Mouse (Mus musculus) liver, postnatal 0 days (tissue): ENCODE results near the gene Esd. TPM values are rescaled to one million over a fixed set of nuclear protein-coding genes. Genes with fewer than 3 reads are reported as not detected.

Experiments used
- ATAC-seq: fragments of 200-750 bp; cut with Nextera tagmentation; 2 replicates; pipeline ENCODE4 v1.8.0; 2017; ENCODE audit warnings: mild to moderate bottlenecking, moderate library complexity
- DNase-seq: peaks from one replicate; pipeline ENCODE4 v3.0.0-alpha.2; 2016
- H3K27ac ChIP-seq: fragments of 300-500 bp; sonication (generic); 2 replicates; pipeline ENCODE4 v1.5.1; 2014; ENCODE audit warnings: antibody characterized with exemption, moderate library complexity, mild to moderate bottlenecking, low read depth
- H3K27me3 ChIP-seq: fragments of 300-500 bp; sonication (generic); 2 replicates; pipeline ENCODE4 v1.6.1; 2014; ENCODE audit warnings: low read length, control low read depth, mixed read lengths; ENCODE audit not compliant: insufficient read depth
- H3K36me3 ChIP-seq: fragments of 300-500 bp; sonication (generic); replicated peaks from 2 replicates; pipeline ENCODE4 v1.6.1; 2014; ENCODE audit warnings: mild to moderate bottlenecking, control low read depth, low read length, moderate library complexity, mixed read lengths; ENCODE audit not compliant: insufficient read depth
- H3K4me1 ChIP-seq: fragments of 300-500 bp; sonication (generic); 2 replicates; pipeline ENCODE4 v1.6.1; 2014; ENCODE audit warnings: antibody characterized with exemption, mild to moderate bottlenecking, control low read depth; ENCODE audit not compliant: insufficient read depth
- H3K4me2 ChIP-seq: fragments of 300-500 bp; sonication (generic); 2 replicates; pipeline ENCODE4 v1.6.1; 2014; ENCODE audit warnings: low read depth, mild to moderate bottlenecking, low read length, moderate library complexity, mixed read lengths
- H3K4me3 ChIP-seq: fragments of 300-500 bp; sonication (generic); 2 replicates; pipeline ENCODE4 v1.5.1; 2014; ENCODE audit warnings: low read depth, low read length
- H3K9ac ChIP-seq: fragments of 300-500 bp; sonication (generic); replicated peaks from 2 replicates; pipeline ENCODE4 v1.6.1; 2014; ENCODE audit warnings: mild to moderate bottlenecking, moderate library complexity
- H3K9me3 ChIP-seq: fragments of 300-500 bp; sonication (generic); 2 replicates; pipeline ENCODE4 v1.6.1; 2016; ENCODE audit warnings: mild to moderate bottlenecking, control low read depth, low read length, mixed read lengths
- CTCF ChIP-seq: sonication (generic); IDR thresholded peaks from 2 replicates; pipeline ENCODE4 v1.5.1; 2016; ENCODE audit warnings: antibody characterized with exemption, low read depth
- EP300 ChIP-seq: IDR thresholded peaks from 2 replicates; pipeline ENCODE4 v1.6.1; 2016; ENCODE audit warnings: antibody characterized with exemption, low read depth, mild to moderate bottlenecking
- WGBS: fragments of 180-500 bp; shearing (Covaris S2); extraction: QIAGEN DNeasy Blood & Tissue Kit; methylation state at CpG from one replicate; pipeline ENCODE4 v1.1.7; 2014; ENCODE audit not compliant: insufficient replicate concordance; 5-methylcytosine and 5-hydroxymethylcytosine counted together
- polyA plus RNA-seq: library from polyadenylated mRNA; unstranded; fragments of >200 nt; fragmentation: Nextera tagmentation; extraction: Ambion mirVana; gene quantifications from 2 replicates; pipeline ENCODE4 v1.2.1, GENCODE M21; 2015

Gene Esd
- polyA plus RNA-seq, 1 experiment from 2014 or later = 270 TPM

DNA sequence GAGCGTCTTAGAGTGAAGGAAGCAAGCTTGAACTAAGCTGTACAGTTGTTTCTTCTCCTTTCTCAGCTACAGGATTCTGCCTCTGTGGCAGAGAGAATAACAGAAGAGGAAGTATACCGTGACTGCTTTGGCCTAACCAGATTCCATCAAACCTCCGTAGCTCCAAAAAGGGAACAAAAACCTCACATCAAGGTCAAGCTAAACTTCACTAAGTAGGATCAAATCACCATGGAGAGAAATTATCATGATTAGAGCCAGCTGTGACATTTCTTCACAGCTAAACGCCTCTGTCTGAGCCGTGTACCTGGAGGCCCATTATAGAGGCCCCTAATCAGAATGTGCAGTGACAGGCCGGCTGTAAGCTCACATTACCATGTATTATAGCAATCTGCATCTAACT lies 28.2 kb upstream of the Esd start:
- Histone ChIP-seq H3K27me3 (no peaks in the 10 kb centered on the region), H3K4me3 (no peak overlapping the region), H3K9ac (no peak overlapping the region), H3K36me3 (no peaks in the 10 kb centered on the region), H3K4me2 (no peak overlapping the region), H3K27ac (no peak overlapping the region), H3K9me3 (no peaks in the 10 kb centered on the region), H3K4me1 (0 out of 2 replicates have a peak, but pooled peaks cover 3% of the 10 kb centered on the region)
- 0 out of 2 replicates have a peak, but pooled peaks have one; percentile 35 for ATAC-seq
- 30% methylated on average over 6 of the region's 6 CpGs for WGBS
- TF ChIP-seq EP300 (no peak), CTCF (no peak)
- no peak for DNase-seq

DNA sequence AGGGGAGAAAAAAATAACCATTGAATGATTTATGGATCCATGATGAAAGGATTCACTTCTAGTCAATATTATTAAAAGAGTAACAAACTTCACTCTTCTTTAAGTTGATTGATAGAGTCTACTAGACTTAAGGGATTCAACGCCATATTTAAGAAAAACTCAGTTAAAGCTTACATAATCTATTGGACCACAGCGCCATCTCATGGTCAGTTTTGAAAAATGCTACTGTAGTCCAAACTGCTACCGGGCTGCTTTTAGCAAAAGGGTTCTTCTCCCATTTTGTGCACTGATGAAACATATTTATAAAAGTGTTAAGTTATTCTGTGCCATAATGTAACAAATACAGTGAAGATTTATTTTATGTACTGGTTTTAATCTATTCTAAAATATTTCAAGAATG lies 23.0 kb upstream of the Esd start:
- TF ChIP-seq EP300 (no peak), CTCF (peak; percentile 75)
- 10% methylated on average over 3 of the region's 3 CpGs for WGBS
- no peak overlapping the region for H3K4me3 ChIP-seq
- no peaks in the 10 kb centered on the region for H3K27me3 ChIP-seq
- ATAC-seq = no peak
- H3K36me3 ChIP-seq = no peaks in the 10 kb centered on the region
- no peak overlapping the region for H3K4me2 ChIP-seq
- H3K4me1 ChIP-seq = no peaks in the 10 kb centered on the region
- no peak overlapping the region for H3K27ac ChIP-seq
- DNase-seq = peak; percentile 45
- H3K9me3 ChIP-seq = no peaks in the 10 kb centered on the region
- no peak overlapping the region for H3K9ac ChIP-seq

- H3K9me3 ChIP-seq = no peaks in the 10 kb centered on the region
- no peak overlapping the region for H3K4me2 ChIP-seq
- WGBS = 63% methylated on average over 3 of the region's 3 CpGs
- TF ChIP-seq CTCF (peak; percentile 25; the same call in 1 of the 2 replicates), EP300 (no peak)
- no peaks in the 10 kb centered on the region for H3K4me1 ChIP-seq
- no peak overlapping the region for H3K9ac ChIP-seq
- H3K27ac ChIP-seq = no peak overlapping the region
- H3K36me3 ChIP-seq = no peaks in the 10 kb centered on the region
- no peaks in the 10 kb centered on the region for H3K27me3 ChIP-seq
- ATAC-seq (no peak), DNase-seq (no peak)
- H3K4me3 ChIP-seq = no peak overlapping the region
Observed at GRCm38 (mm10) chr14:74723541-74723940, 8.6 kb upstream of the Esd start.

DNA sequence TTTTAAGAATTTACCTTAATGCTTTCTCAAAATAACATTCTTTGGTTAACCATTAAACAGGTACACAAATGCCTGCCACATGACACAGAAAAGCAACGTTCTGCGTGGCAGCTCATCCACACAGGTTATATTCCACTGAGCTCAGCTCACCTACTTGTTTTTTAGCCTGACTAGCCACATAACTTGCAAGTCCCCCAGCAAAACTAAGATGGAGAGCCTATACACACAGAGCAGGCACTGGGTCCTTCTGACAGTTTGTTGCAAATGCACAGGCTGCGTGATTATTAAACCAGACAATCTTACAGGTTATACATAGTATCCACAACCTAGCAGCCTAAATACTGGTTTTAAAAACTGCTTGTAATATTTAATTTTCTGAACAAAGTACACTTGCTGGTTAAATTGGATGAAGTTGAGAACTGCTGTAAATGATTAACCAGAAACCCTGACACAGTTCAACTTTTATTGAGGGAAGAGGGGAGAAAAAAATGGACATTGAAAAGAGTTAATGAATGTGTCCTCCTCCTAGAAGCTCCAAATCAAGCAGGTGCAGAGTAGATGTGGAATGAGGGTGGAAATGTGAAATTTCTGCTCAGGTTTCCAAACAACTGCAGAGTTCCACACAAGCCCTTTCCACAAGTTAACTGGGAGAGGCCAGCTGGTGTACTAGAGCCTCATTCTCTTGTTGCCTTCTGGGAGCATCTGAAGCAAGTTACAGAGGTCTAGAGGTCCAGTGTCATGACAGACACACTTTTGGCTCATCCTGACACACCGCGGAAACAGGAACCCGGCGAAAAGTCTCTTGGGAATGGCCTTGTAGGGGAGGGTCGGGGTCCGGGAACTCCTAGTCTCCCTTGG lies 647 bp upstream of the Esd start:
- Histone ChIP-seq H3K9me3 (no peaks in the 10 kb centered on the region), H3K4me1 (peaks cover 11% of the 10 kb centered on the region), H3K9ac (peak overlapping the region; percentile 52), H3K4me2 (peak overlapping the region; percentile 79), H3K36me3 (peaks cover 5% of the 10 kb centered on the region), H3K4me3 (peak overlapping the region; percentile 78), H3K27ac (peak overlapping the region; percentile 86), H3K27me3 (no peaks in the 10 kb centered on the region)
- TF ChIP-seq CTCF = no peak
- no peak for TF ChIP-seq EP300
- 25% methylated on average over 9 of the region's 9 CpGs for WGBS
- peak; percentile 28 for ATAC-seq
- DNase-seq = no peak

- no peak for TF ChIP-seq EP300
- TF ChIP-seq CTCF = no peak
- H3K27ac ChIP-seq = no peak overlapping the region
- peak overlapping the region; percentile 79; the same call in 1 of the 2 replicates for H3K9ac ChIP-seq
- ATAC-seq (no peak), DNase-seq (no peak)
- H3K4me1 ChIP-seq = peaks cover 11% of the 10 kb centered on the region
- 61% methylated on average over 2 of the region's 2 CpGs for WGBS
- peak overlapping the region; percentile 79 for H3K4me2 ChIP-seq
- no peaks in the 10 kb centered on the region for H3K27me3 ChIP-seq
- H3K4me3 ChIP-seq = peak overlapping the region; percentile 78
- H3K9me3 ChIP-seq = no peaks in the 10 kb centered on the region
- H3K36me3 ChIP-seq = peaks cover 15% of the 10 kb centered on the region
Observed at GRCm38 (mm10) chr14:74733397-74733796, 1.3 kb downstream of the Esd start.

- Histone ChIP-seq H3K4me2 (no peak overlapping the region), H3K27ac (no peak overlapping the region), H3K27me3 (no peaks in the 10 kb centered on the region), H3K9ac (no peak overlapping the region), H3K4me3 (no peak overlapping the region), H3K4me1 (peaks cover 9% of the 10 kb centered on the region), H3K36me3 (peaks cover 34% of the 10 kb centered on the region), H3K9me3 (no peaks in the 10 kb centered on the region)
- no peak for ATAC-seq
- DNase-seq = no peak
- WGBS = 64% methylated on average over 6 of the region's 6 CpGs
- TF ChIP-seq EP300 = no peak
- no peak for TF ChIP-seq CTCF
Observed at GRCm38 (mm10) chr14:74735471-74735870, 3.4 kb downstream of the Esd start.
